Mouse (Mus musculus) kidney, postnatal 10 days (tissue): Measurements from ENCODE around the gene Olfr1270.
"Not testable (repeated sequence)": the region's sequence is repeated elsewhere in the genome, so short reads cannot be mapped to it uniquely, and the experiment has no call there.

ENCODE experiments used
- DNase-seq: peaks from one replicate; pipeline ENCODE4 v3.0.0; 2021; ENCODE audit warnings: mixed read lengths

Gene Olfr1270

GRCm38 (mm10) chr2:90152991-90153390 lies at the start of gene Olfr1270:
TSS of gene Olfr1270 (minus strand) at chr2:90153091.
- no peak for DNase-seq

- DNase-seq, result not testable (repeated sequence)
These were observed 46.7 kb upstream of the Olfr1270 start for GRCm38 (mm10) chr2:90199606-90200005.

- DNase-seq, result not testable (repeated sequence)
These were observed 42.4 kb upstream of the Olfr1270 start for GRCm38 (mm10) chr2:90195285-90195684.

- not testable (repeated sequence) for DNase-seq
These were observed 41.9 kb upstream of the Olfr1270 start for GRCm38 (mm10) chr2:90194750-90195149.

- not testable (repeated sequence) for DNase-seq
These were observed 34.2 kb upstream of the Olfr1270 start for GRCm38 (mm10) chr2:90187082-90187481.

- not testable (repeated sequence) for DNase-seq
These were observed 33.2 kb upstream of the Olfr1270 start for GRCm38 (mm10) chr2:90186082-90186481.

GRCm38 (mm10) chr2:90153916-90154315 lies 1.0 kb upstream of the Olfr1270 start:
- no peak for DNase-seq

- no peak for DNase-seq
These were observed 10.7 kb downstream of the Olfr1270 start, which contains the start of gene Olfr32 for GRCm38 (mm10) chr2:90142196-90142595. TSS of gene Olfr32 (minus strand) at chr2:90142296.

GRCm38 (mm10) chr2:90121312-90121711 lies 31.6 kb downstream of the Olfr1270 start, which contains the start of gene Olfr1269:
TSS of gene Olfr1269 (minus strand) at chr2:90121412.
- no peak for DNase-seq
